Mouse (Mus musculus) kidney, postnatal 0 days (tissue): Measurements from ENCODE around the gene 1700029P11Rik. TPM values are rescaled to one million over a fixed set of nuclear protein-coding genes. Genes with fewer than 3 reads are reported as not detected.

Experiments used
- ATAC-seq: fragments of 200-750 bp; cut with Nextera tagmentation; replicated peaks from 2 replicates; pipeline ENCODE4 v1.8.0; 2017; ENCODE audit warnings: low read depth, moderate number of reproducible peaks, moderate TSS enrichment, moderate library complexity; ENCODE audit not compliant: low FRiP score
- DNase-seq: peaks from one replicate; pipeline ENCODE4 v3.0.0-alpha.2; 2016; ENCODE audit warnings: low spot score
- H3K27ac ChIP-seq: fragments of 300-500 bp; sonication (generic); 2 replicates; pipeline ENCODE4 v1.5.1; 2014; ENCODE audit warnings: mild to moderate bottlenecking
- H3K27me3 ChIP-seq: fragments of 300-500 bp; sonication (generic); 2 replicates; pipeline ENCODE4 v1.6.1; 2014; ENCODE audit warnings: low read length, mixed read lengths; ENCODE audit not compliant: insufficient read depth
- H3K36me3 ChIP-seq: fragments of 300-500 bp; sonication (generic); 2 replicates; pipeline ENCODE4 v1.6.1; 2014; ENCODE audit warnings: low read length, mixed read lengths; ENCODE audit not compliant: insufficient read depth
- H3K4me1 ChIP-seq: fragments of 300-500 bp; sonication (generic); replicated peaks from 2 replicates; pipeline ENCODE4 v1.6.1; 2014; ENCODE audit warnings: antibody characterized with exemption, low read length, mixed read lengths; ENCODE audit not compliant: insufficient read depth
- H3K4me2 ChIP-seq: fragments of 300-500 bp; sonication (generic); 2 replicates; pipeline ENCODE4 v1.6.1; 2014; ENCODE audit warnings: mild to moderate bottlenecking, low read length, moderate library complexity, mixed read lengths
- H3K4me3 ChIP-seq: fragments of 300-500 bp; sonication (generic); replicated peaks from 2 replicates; pipeline ENCODE4 v1.5.1; 2014; ENCODE audit warnings: low read depth, low read length
- H3K9ac ChIP-seq: fragments of 300-500 bp; sonication (generic); 2 replicates; pipeline ENCODE4 v1.6.1; 2014; ENCODE audit warnings: low read depth, low read length
- H3K9me3 ChIP-seq: fragments of 300-500 bp; sonication (generic); replicated peaks from 2 replicates; pipeline ENCODE4 v1.6.1; 2016; ENCODE audit warnings: low read length, inconsistent platforms, mixed read lengths
- CTCF ChIP-seq: IDR thresholded peaks from 2 replicates; pipeline ENCODE4 v1.5.1; 2016; ENCODE audit warnings: antibody characterized with exemption, low read depth, mild to moderate bottlenecking, moderate library complexity
- WGBS: fragments of 180-500 bp; shearing (Covaris S2); extraction: QIAGEN DNeasy Blood & Tissue Kit; methylation state at CpG from one replicate; pipeline ENCODE4 v1.1.7; 2014; 5-methylcytosine and 5-hydroxymethylcytosine counted together
- polyA plus RNA-seq: library from polyadenylated mRNA; unstranded; fragments of >200 nt; fragmentation: Nextera tagmentation; extraction: Ambion mirVana; gene quantifications from 2 replicates; pipeline ENCODE4 v1.2.1, GENCODE M21; 2015

Gene 1700029P11Rik
- polyA plus RNA-seq, 1 experiment from 2014 or later = not detected

GRCm38 (mm10) chr15:82017461-82017860 lies 37.1 kb downstream of the 1700029P11Rik start:
- whole genome bisulfite sequencing = 66% methylated on average over 4 of the region's 4 CpGs
- H3K4me2 ChIP-seq = no peak overlapping the region
- no peak overlapping the region for H3K4me3 ChIP-seq
- no peaks in the 10 kb centered on the region for H3K27me3 ChIP-seq
- peaks cover under 1% of the 10 kb centered on the region; the same call in 1 of the 2 replicates for H3K36me3 ChIP-seq
- H3K9me3 ChIP-seq = no peaks in the 10 kb centered on the region
- DNase-seq (no peak), ATAC-seq (no peak)
- H3K4me1 ChIP-seq = 0 out of 2 replicates have a peak, but pooled peaks cover 10% of the 10 kb centered on the region
- TF ChIP-seq CTCF = no peak
- no peak overlapping the region for H3K9ac ChIP-seq
- no peak overlapping the region for H3K27ac ChIP-seq

GRCm38 (mm10) chr15:82019288-82019687 lies 38.9 kb downstream of the 1700029P11Rik start:
- Histone ChIP-seq H3K36me3 (peaks cover 6% of the 10 kb centered on the region; the same call in 1 of the 2 replicates), H3K9ac (no peak overlapping the region), H3K4me3 (no peak overlapping the region), H3K9me3 (no peaks in the 10 kb centered on the region), H3K27ac (no peak overlapping the region), H3K4me2 (no peak overlapping the region), H3K4me1 (0 out of 2 replicates have a peak, but pooled peaks cover 4% of the 10 kb centered on the region), H3K27me3 (no peaks in the 10 kb centered on the region)
- ATAC-seq (no peak), DNase-seq (no peak)
- TF ChIP-seq CTCF = no peak
- 73% methylated on average over 3 of the region's 3 CpGs for WGBS

GRCm38 (mm10) chr15:82022535-82023088 lies 42.3 kb downstream of the 1700029P11Rik start:
- peaks cover 27% of the 10 kb centered on the region for H3K36me3 ChIP-seq
- WGBS = 84% methylated on average over 13 of the region's 13 CpGs
- ATAC-seq = no peak

GRCm38 (mm10) chr15:82023965-82024635 lies 43.8 kb downstream of the 1700029P11Rik start:
- no peak for TF ChIP-seq CTCF
- WGBS = 88% methylated on average over 6 of the region's 6 CpGs
- Histone ChIP-seq H3K27ac (no peak overlapping the region), H3K4me1 (no peaks in the 10 kb centered on the region), H3K9me3 (no peaks in the 10 kb centered on the region), H3K4me3 (no peak overlapping the region), H3K4me2 (no peak overlapping the region), H3K9ac (no peak overlapping the region), H3K27me3 (no peaks in the 10 kb centered on the region), H3K36me3 (peaks cover 28% of the 10 kb centered on the region)
- DNase-seq (no peak), ATAC-seq (no peak)

More at GRCm38 (mm10) chr15:82022535-82023088, 42.3 kb downstream of the 1700029P11Rik start:
- DNase-seq = no peak
- Histone ChIP-seq H3K9ac (no peak overlapping the region), H3K27me3 (no peaks in the 10 kb centered on the region), H3K9me3 (no peaks in the 10 kb centered on the region), H3K4me1 (no peaks in the 10 kb centered on the region), H3K4me2 (no peak overlapping the region), H3K4me3 (no peak overlapping the region), H3K27ac (no peak overlapping the region)
- TF ChIP-seq CTCF = no peak

GRCm38 (mm10) chr15:82027276-82027675 lies 46.9 kb downstream of the 1700029P11Rik start:
- 85% methylated on average over 7 of the region's 7 CpGs for WGBS
- no peak overlapping the region for H3K4me2 ChIP-seq
- H3K4me1 ChIP-seq = no peaks in the 10 kb centered on the region
- H3K27me3 ChIP-seq = no peaks in the 10 kb centered on the region
- peaks cover 30% of the 10 kb centered on the region for H3K36me3 ChIP-seq
- ATAC-seq = no peak
- TF ChIP-seq CTCF = no peak
- H3K4me3 ChIP-seq = no peak overlapping the region
- no peak overlapping the region for H3K9ac ChIP-seq
- no peak for DNase-seq
- no peak overlapping the region for H3K27ac ChIP-seq
- no peaks in the 10 kb centered on the region for H3K9me3 ChIP-seq

GRCm38 (mm10) chr15:82027726-82028125 lies 47.4 kb downstream of the 1700029P11Rik start:
- TF ChIP-seq CTCF = no peak
- ATAC-seq (no peak), DNase-seq (no peak)
- Histone ChIP-seq H3K4me2 (no peak overlapping the region), H3K4me1 (no peaks in the 10 kb centered on the region), H3K9me3 (no peaks in the 10 kb centered on the region), H3K4me3 (no peak overlapping the region), H3K27me3 (no peaks in the 10 kb centered on the region), H3K36me3 (peaks cover 27% of the 10 kb centered on the region), H3K9ac (no peak overlapping the region), H3K27ac (no peak overlapping the region)
- 86% methylated on average over 7 of the region's 7 CpGs for WGBS

Other genes with a start within 250 kb of the 1700029P11Rik start
- gene Zc3h7b, start 235.5 kb upstream of the 1700029P11Rik start, polyA plus RNA-seq = 26.5 TPM in 2 replicates
- gene Rangap1, start 235.0 kb upstream of the 1700029P11Rik start, polyA plus RNA-seq = 33.9 and 39.7 TPM in 2 replicates
- gene Tef, start 178.1 kb upstream of the 1700029P11Rik start, polyA plus RNA-seq = 17.9 and 19.9 TPM in 2 replicates
- gene Tob2, start 121.7 kb upstream of the 1700029P11Rik start, polyA plus RNA-seq = 22.5 and 27.7 TPM in 2 replicates
- 103 and 110 TPM in 2 replicates for gene Phf5a, start 108.6 kb upstream of the 1700029P11Rik start, polyA plus RNA-seq
- gene Aco2, start 108.2 kb upstream of the 1700029P11Rik start, polyA plus RNA-seq = 263 and 285 TPM in 2 replicates
- gene Polr3h, start 54.3 kb upstream of the 1700029P11Rik start, polyA plus RNA-seq = 122 and 129 TPM in 2 replicates
- gene Csdc2, start 43.8 kb upstream of the 1700029P11Rik start, polyA plus RNA-seq = 20.4 and 23.1 TPM in 2 replicates
- 27.1 and 27.8 TPM in 2 replicates for gene Pmm1, start 19.6 kb upstream of the 1700029P11Rik start, polyA plus RNA-seq
- 45.2 and 53.6 TPM in 2 replicates for gene Xrcc6, start 7.3 kb downstream of the 1700029P11Rik start, polyA plus RNA-seq
- 21.1 and 23.3 TPM in 2 replicates for gene Desi1, start 53.3 kb downstream of the 1700029P11Rik start, polyA plus RNA-seq
- gene Snu13, start 67.1 kb downstream of the 1700029P11Rik start, polyA plus RNA-seq = 215 and 225 TPM in 2 replicates
- gene 4930407I10Rik, start 78.6 kb downstream of the 1700029P11Rik start, polyA plus RNA-seq = not detected in 2 replicates
- 0.09 TPM in 1 of 2 replicates, not detected in the other for gene Mei1, start 89.5 kb downstream of the 1700029P11Rik start, polyA plus RNA-seq
- gene Ccdc134, start 147.4 kb downstream of the 1700029P11Rik start, polyA plus RNA-seq = 10.7 and 11.9 TPM in 2 replicates
- 89.0 and 98.5 TPM in 2 replicates for gene Srebf2, start 166.6 kb downstream of the 1700029P11Rik start, polyA plus RNA-seq
- gene Shisa8, start 232.3 kb downstream of the 1700029P11Rik start, polyA plus RNA-seq = 0.66 and 0.96 TPM in 2 replicates
- gene Tnfrsf13c, start 243.8 kb downstream of the 1700029P11Rik start, polyA plus RNA-seq = 0.09 TPM in 1 of 2 replicates, not detected in the other